Mouse (Mus musculus) layer of hippocampus, postnatal 25 days (tissue): Measurements from ENCODE around the gene Pgm5. TPM values are rescaled to one million over a fixed set of nuclear protein-coding genes. Genes with fewer than 3 reads are reported as not detected.
A peak's percentile ranks its signal among the peaks of the same experiment; 100 is the strongest.

Experiments used
- DNase-seq, 2 experiments: peaks; one replicate each; pipeline ENCODE4 v3.0.0; 2022; ENCODE audit warnings: mixed read lengths in 2 of 2, low spot score in 1 of 2; ENCODE audit errors: extremely low spot score in 1 of 2
- total RNA-seq, 2 experiments: library from RNA; stranded (reverse); gene quantifications; 2 replicates each; pipeline ENCODE4 v1.2.3; 2021

The Pgm5 gene
- total RNA-seq, 2 experiments from 2014 or later = 3.2 to 3.6 TPM

- DNase-seq = peak; percentile 67 to 90
Observed at GRCm38 (mm10) chr19:24871037-24871635, 9.5 kb upstream of the Pgm5 start.

DNA sequence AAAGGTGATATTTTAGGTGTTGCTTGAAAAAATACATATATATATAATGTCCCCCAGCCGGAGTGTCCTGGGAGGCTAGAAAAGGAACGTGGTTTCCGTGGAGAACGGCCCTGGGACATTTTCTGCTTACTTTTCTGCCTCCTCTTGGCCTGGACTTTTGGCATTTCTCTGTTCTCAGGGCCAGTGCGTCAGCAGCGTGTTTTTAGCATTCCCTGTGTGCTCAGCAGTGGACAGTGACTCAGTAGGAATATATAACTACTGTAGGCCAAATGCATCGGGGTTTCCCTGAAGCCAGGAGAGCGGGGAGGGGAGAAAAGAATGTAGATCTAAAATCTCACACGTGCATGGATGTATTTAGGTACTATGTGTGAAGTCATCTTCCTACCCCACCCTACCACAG is 3.8 kb upstream of the Pgm5 start:
- no peak for DNase-seq

DNA sequence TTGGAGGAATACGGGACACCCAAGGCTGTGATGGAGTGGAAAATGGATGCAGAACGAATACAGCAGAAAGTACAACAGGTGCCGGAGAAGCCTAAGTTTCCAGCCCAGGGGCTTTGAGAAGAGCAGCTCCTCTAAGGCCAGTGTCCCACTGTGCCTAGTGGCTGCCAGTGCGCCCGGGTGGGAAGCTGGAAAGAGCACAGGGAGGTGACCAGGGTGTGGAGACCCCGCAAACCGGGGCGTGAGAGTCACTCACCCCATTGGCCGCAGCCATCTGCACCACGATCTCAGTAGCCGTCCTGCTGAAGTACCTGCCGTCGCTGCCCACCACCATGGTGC is 411 bp downstream of the Pgm5 start:
- no peak for DNase-seq

- DNase-seq = peak in 1 of 2 experiments; percentile 30
Observed at GRCm38 (mm10) chr19:24851456-24852315, 10.0 kb downstream of the Pgm5 start.

DNA sequence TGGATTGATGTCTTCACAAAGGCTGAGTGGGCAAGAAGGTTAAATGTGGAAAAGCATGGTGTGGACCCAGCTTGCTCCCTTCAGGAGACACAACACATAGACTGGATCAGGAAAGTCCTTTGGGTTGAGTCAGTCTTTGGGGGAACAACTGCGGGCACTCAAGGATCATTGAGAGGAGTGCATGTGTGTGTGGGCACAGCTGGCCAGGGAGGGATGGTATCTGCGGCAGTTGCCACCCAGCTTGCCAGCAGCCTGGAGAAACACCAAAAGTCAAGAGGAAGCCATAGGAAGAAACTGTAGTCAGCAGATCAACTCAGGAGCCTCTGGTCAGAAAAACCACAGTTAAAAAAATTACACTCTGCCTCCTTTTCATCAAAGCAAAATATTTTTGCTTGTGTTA is 12.8 kb downstream of the Pgm5 start:
- no peak for DNase-seq

DNA sequence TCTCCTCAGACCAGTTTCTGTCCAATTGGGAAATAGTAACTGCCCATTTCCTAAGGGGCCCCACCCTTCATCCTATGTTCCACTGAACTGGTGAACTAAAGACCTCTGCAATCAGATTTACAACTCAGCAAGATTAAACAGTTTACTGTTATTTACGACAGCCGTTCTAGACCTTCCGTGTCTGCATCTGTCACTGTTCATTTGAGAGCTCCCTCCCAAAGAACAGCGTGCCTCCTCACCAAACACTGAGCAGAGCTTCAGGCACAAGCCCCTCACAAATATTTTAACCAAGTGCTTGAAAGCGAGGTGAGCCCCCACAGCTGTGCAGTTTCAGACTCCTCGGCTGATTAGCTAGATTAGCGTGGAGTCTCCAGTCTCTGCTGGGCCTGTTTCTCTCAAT is 13.3 kb downstream of the Pgm5 start:
- DNase-seq = no peak

GRCm38 (mm10) chr19:24845007-24845546 is 16.6 kb downstream of the Pgm5 start:
- no peak for DNase-seq

GRCm38 (mm10) chr19:24842080-24842479 is 19.6 kb downstream of the Pgm5 start:
- DNase-seq = no peak

DNA sequence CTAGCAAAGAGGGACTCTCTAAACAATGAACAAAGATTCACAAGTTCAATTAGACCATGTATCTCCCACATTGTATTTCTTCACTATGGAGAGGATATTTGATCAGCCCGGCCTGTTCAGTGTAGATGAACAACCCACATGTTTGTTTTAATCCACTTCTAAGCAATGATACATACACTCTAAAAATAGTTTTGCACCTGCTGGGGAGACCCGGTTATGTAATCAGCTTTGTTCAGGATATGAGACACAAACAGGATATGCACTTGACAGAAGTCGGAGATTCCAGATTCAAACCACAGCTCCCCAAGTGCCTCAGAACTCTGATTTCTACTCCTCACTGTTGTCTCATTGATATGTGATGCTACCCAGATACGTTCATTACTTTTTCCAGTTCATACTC is 37.1 kb downstream of the Pgm5 start:
- no peak for DNase-seq

DNA sequence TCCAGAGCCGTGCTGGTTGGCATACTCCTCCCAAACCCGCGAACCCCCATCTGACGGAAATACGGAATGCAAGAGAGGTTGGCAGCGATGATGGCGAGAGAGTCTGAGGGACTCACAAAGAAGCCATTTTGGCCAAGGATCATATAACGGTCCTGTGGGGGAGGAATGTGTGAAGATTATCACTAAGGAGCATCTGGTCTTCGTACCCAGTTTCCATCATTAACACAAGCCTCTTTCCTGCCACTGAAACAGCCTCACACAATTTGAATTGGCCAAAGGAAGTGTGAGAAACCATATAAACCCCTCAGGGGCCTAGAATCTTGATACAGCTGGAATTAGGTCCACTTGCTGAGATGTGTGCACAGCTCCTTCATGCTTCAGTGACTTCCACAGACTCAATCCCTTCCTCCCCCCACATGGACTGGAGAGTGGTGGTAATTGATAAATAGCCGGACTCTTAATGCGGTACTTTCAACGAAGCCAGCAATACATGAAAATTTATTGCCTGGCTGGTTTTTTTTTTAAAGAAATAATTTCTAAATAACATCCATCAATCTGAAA is 45.9 kb downstream of the Pgm5 start:
- DNase-seq = no peak

GRCm38 (mm10) chr19:24812861-24813293 is 48.8 kb downstream of the Pgm5 start:
- no peak for DNase-seq

DNA sequence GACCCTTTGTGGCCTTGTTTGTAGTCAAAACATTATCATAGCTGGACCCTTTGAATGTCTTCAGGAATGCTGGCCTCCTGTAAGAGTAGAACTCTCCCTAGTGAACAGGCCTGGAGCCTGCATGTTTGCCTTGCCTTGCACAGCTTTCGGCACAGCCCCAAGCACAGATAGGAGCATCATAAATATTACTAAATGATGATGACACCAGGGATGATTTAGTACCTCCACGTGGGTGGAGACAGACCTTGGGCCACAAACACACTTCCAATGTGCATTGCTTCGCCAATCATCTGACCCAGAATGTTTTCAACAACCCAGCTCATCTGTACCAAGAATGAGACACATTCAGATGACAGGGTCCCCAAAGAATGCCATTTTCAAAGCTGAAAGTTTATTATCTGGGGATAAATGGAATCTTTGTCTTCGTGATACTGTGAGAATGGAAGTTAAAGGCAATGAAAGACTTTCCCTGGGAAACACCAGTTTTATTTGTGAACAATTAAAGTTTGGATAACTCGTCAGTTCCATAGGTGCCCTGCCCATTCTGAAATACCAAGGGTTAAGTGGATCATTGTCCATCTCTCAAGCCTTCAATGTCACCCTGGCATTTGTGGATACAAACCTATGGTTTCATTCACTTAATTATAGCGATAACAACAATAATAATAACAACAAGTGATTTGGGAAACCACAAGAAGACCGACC is 49.4 kb downstream of the Pgm5 start:
- DNase-seq = no peak

DNA sequence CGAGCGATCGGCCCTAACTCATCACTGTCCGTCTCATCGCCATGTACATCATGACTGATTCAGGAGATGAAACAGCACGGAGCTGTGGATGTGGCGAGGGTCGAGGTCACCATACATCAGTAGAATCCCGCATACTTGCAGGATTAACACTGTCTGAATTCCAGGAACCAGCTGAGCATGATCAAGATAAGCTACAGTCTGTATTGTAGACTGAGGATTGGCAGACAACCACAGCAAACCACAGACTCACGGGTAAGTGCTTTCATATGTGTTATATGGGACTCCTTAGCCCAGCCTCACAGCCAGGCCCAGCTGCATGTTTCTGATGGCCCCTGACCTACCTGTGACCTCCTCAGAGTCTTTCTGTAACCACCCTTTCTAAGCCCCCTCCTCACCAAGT is 50.2 kb downstream of the Pgm5 start:
- DNase-seq = no peak

- no peak for DNase-seq
Observed at GRCm38 (mm10) chr19:24806013-24806412, 55.6 kb downstream of the Pgm5 start.

- DNase-seq = no peak
Observed at GRCm38 (mm10) chr19:24797606-24798005, 64.0 kb downstream of the Pgm5 start.

- no peak for DNase-seq
Observed at GRCm38 (mm10) chr19:24794350-24794749, 67.3 kb downstream of the Pgm5 start.

DNA sequence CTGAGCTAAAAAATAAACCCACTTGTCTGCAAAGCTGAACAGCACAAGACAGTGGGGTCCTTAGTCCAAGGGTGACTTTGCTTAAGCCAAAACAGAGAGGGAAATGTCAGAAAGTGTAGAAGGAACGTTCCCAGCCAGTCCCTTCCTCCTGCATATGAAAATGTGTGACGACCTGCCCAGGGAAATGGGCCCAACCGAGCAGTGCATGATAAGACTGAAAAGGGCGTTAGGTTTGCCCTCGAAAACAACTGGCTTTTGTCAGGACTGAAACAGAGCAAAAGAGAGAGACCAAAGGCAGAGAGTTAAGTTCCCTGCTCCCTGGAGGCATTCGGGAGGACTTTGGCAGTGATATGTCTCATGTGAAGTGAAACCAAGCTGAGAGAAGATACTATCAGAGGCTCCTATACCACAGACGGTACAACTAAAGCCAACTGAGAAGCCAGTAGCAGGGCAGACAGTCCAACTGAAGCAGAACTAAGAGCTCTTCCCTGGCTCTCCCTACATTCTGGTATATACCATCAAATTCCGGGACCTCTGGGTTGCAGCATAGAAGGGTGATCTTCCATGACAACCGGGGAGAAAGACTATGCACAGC is 68.0 kb downstream of the Pgm5 start:
- no peak for DNase-seq

DNA sequence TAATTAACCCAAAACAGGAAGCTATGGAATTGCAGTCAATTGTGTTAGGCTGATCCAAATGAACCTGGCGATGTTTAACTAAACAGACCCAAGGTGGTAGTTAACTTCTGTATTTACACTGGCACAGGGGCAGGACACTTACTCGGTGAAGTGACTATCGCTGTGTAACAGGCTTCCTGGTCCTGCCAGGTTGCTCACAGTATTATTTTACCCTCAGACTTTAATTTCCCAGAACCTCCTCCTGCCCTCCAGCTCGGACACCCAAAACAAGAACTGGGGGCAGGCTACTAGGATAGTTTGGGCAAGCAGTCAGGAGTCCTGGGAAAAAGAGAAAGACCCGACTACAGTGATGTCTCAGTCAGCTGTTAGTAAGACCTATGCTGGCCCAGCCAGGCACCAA is 68.8 kb downstream of the Pgm5 start:
- DNase-seq = no peak

DNA sequence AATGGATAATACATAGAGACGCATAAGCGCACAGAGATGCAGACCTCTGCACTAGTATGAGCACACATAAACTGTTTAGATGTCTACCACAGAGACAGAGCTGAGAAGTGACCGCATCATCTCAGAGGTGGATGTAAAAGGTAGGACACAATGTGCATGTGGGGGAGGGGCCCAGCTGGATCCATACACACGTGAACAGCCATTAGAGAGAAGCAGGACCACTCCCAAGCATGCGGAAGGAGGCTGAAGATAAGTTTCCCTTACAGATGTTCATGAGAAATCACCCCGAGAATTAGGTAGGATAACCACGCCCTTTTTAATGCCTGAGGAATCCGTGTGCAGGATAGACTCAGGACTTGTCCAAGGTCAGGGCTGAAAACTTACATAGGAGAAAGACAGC is 75.8 kb downstream of the Pgm5 start:
- no peak for DNase-seq

GRCm38 (mm10) chr19:24785056-24785675 is 76.5 kb downstream of the Pgm5 start:
- no peak for DNase-seq
